Mouse (Mus musculus) heart, embryonic 13.5 days (tissue): ENCODE results near the gene Pnldc1. TPM values are rescaled to one million over a fixed set of nuclear protein-coding genes. Genes with fewer than 3 reads are reported as not detected.

ENCODE experiments used
- ATAC-seq: fragments of 200-750 bp; cut with Nextera tagmentation; 2 replicates; pipeline ENCODE4 v1.8.0; 2017; ENCODE audit warnings: moderate TSS enrichment; ENCODE audit not compliant: insufficient number of reproducible peaks, low FRiP score, low TSS enrichment; ENCODE audit errors: extremely low read depth
- H3K27ac ChIP-seq: fragments of 300-500 bp; sonication (generic); replicated peaks from 2 replicates; pipeline ENCODE4 v1.5.1; 2015; ENCODE audit warnings: moderate library complexity, mild to moderate bottlenecking, inconsistent platforms
- H3K27me3 ChIP-seq: fragments of 300-500 bp; sonication (generic); replicated peaks from 2 replicates; pipeline ENCODE4 v1.6.1; 2015; ENCODE audit warnings: mild to moderate bottlenecking, inconsistent platforms
- H3K36me3 ChIP-seq: fragments of 300-500 bp; sonication (generic); 2 replicates; pipeline ENCODE4 v1.6.1; 2015; ENCODE audit warnings: mild to moderate bottlenecking, inconsistent platforms
- H3K4me1 ChIP-seq: fragments of 300-500 bp; sonication (generic); 2 replicates; pipeline ENCODE4 v1.6.1; 2015; ENCODE audit warnings: inconsistent platforms
- H3K4me2 ChIP-seq: fragments of 300-500 bp; sonication (generic); 2 replicates; pipeline ENCODE4 v1.6.1; 2015; ENCODE audit warnings: inconsistent platforms, mild to moderate bottlenecking, moderate library complexity
- H3K4me3 ChIP-seq: fragments of 300-500 bp; sonication (generic); 2 replicates; pipeline ENCODE4 v1.5.1; 2015; ENCODE audit warnings: moderate library complexity, mild to moderate bottlenecking, inconsistent platforms
- H3K9ac ChIP-seq: fragments of 300-500 bp; sonication (generic); 2 replicates; pipeline ENCODE4 v1.6.1; 2015; ENCODE audit warnings: inconsistent platforms, mild to moderate bottlenecking, moderate library complexity
- H3K9me3 ChIP-seq: fragments of 300-500 bp; sonication (generic); 2 replicates; pipeline ENCODE4 v1.6.1; 2016; ENCODE audit warnings: inconsistent platforms
- WGBS: fragments of 180-500 bp; shearing (Covaris S2); methylation state at CpG from one replicate; pipeline ENCODE4 v1.1.7; 2015; ENCODE audit warnings: mixed read lengths; 5-methylcytosine and 5-hydroxymethylcytosine counted together
- polyA plus RNA-seq: library from polyadenylated mRNA; unstranded; fragments of >200 nt; fragmentation: Nextera tagmentation; extraction: Ambion mirVana; gene quantifications from 2 replicates; pipeline ENCODE4 v1.2.1, GENCODE M21; 2015

Pnldc1 gene
- polyA plus RNA-seq, 1 experiment from 2014 or later: 1.0 TPM

DNA sequence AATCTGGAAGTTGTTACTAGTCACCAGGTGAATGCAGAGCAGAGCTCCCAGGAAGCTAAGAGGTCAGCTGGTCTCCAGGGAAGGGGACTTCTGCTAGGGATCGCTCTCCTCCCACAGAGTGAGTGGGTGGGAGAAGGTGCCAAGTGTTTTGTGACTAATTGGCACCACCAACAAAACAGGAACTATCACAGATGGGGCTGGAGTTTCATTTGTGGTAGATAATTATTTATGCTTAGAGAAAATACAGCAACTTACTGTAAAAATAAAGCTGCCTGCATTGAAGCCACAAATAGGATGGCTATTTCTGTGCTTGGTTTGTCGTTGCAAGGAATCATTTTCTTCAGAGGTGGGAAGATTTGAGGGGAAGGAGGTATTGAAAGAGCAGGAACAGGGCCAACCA, 56.2 kb downstream of the Pnldc1 start:
- H3K9ac ChIP-seq: no peak overlapping the region
- no peaks in the 10 kb centered on the region; the same call in 1 of the 2 replicates for H3K9me3 ChIP-seq
- H3K4me3 ChIP-seq: no peak overlapping the region
- ATAC-seq: no peak
- 64% methylated on average over 2 of the region's 2 CpGs for WGBS
- no peaks in the 10 kb centered on the region for H3K36me3 ChIP-seq
- no peak overlapping the region for H3K4me2 ChIP-seq
- 0 out of 2 replicates have a peak, but pooled peaks cover 3% of the 10 kb centered on the region for H3K4me1 ChIP-seq
- H3K27ac ChIP-seq: no peak overlapping the region
- H3K27me3 ChIP-seq: 0 out of 2 replicates have a peak, but pooled peaks cover 3% of the 10 kb centered on the region

DNA sequence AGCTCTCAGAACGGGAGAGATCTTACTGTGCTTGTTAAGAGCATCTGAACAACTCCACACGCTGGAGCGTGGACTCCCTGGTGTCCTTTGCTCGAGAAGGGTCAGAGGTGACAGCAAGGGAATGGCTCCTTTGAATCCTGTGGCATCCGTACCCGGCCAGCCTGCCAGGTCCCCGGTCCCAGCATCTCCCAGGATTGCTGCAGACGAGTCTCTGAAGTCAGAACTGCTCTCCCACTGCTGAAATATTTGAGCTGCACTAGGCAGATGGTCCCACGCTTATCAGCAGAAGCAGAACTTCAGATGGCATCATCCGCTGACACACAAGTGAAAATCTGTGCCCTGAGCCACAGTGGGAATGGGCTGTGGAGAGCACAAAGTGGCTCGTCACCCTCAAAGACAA, 58.3 kb downstream of the Pnldc1 start:
- 67% methylated on average over 11 of the region's 11 CpGs for WGBS
- 0 out of 2 replicates have a peak, but pooled peaks cover 3% of the 10 kb centered on the region for H3K27me3 ChIP-seq
- no peaks in the 10 kb centered on the region; the same call in 1 of the 2 replicates for H3K9me3 ChIP-seq
- H3K4me1 ChIP-seq: 0 out of 2 replicates have a peak, but pooled peaks cover 3% of the 10 kb centered on the region
- no peak overlapping the region for H3K27ac ChIP-seq
- no peak overlapping the region for H3K9ac ChIP-seq
- no peak for ATAC-seq
- H3K4me2 ChIP-seq: no peak overlapping the region
- H3K4me3 ChIP-seq: no peak overlapping the region
- no peaks in the 10 kb centered on the region for H3K36me3 ChIP-seq

GRCm38 (mm10) chr17:12849778-12850382, 60.1 kb downstream of the Pnldc1 start:
- no peak for ATAC-seq
- Histone ChIP-seq H3K9ac (no peak overlapping the region), H3K9me3 (no peaks in the 10 kb centered on the region; the same call in 1 of the 2 replicates), H3K4me3 (no peak overlapping the region), H3K27me3 (0 out of 2 replicates have a peak, but pooled peaks cover 3% of the 10 kb centered on the region), H3K4me2 (no peak overlapping the region), H3K36me3 (no peaks in the 10 kb centered on the region), H3K27ac (no peak overlapping the region), H3K4me1 (0 out of 2 replicates have a peak, but pooled peaks cover 3% of the 10 kb centered on the region)
- 75% methylated on average over 8 of the region's 8 CpGs for WGBS

GRCm38 (mm10) chr17:12847736-12848135, 62.3 kb downstream of the Pnldc1 start:
- no peak overlapping the region for H3K4me3 ChIP-seq
- ATAC-seq: no peak
- 51% methylated on average over 4 of the region's 4 CpGs for WGBS
- no peak overlapping the region for H3K4me2 ChIP-seq
- no peaks in the 10 kb centered on the region for H3K9me3 ChIP-seq
- no peak overlapping the region for H3K9ac ChIP-seq
- H3K27ac ChIP-seq: no peak overlapping the region
- H3K27me3 ChIP-seq: 0 out of 2 replicates have a peak, but pooled peaks cover 1% of the 10 kb centered on the region
- no peaks in the 10 kb centered on the region for H3K36me3 ChIP-seq
- H3K4me1 ChIP-seq: 0 out of 2 replicates have a peak, but pooled peaks cover 6% of the 10 kb centered on the region

DNA sequence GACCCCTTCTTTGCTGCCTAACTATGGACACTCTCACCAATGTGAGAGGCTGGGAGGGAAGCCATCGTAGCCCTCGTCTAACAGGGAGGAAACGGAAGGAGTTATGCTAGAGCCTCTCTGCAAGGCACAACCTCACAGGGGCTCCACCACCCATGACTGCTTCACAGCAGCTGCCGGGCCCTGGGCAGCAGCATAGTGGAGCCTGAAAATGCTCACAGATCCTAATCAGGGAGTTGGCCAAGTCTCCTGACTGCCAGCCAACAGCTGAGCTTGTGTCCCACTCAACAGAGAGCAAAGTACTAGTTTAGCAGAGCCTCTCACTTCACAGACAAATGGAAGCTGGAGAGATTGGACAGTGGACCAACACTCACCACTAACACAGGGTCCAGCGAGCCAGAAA, 63.6 kb downstream of the Pnldc1 start:
- Histone ChIP-seq H3K4me2 (no peak overlapping the region), H3K27me3 (no peaks in the 10 kb centered on the region), H3K4me1 (0 out of 2 replicates have a peak, but pooled peaks cover 6% of the 10 kb centered on the region), H3K9me3 (no peaks in the 10 kb centered on the region), H3K4me3 (no peak overlapping the region), H3K27ac (no peak overlapping the region), H3K36me3 (no peaks in the 10 kb centered on the region), H3K9ac (no peak overlapping the region)
- ATAC-seq: no peak
- 67% methylated on average over 5 of the region's 5 CpGs for WGBS

DNA sequence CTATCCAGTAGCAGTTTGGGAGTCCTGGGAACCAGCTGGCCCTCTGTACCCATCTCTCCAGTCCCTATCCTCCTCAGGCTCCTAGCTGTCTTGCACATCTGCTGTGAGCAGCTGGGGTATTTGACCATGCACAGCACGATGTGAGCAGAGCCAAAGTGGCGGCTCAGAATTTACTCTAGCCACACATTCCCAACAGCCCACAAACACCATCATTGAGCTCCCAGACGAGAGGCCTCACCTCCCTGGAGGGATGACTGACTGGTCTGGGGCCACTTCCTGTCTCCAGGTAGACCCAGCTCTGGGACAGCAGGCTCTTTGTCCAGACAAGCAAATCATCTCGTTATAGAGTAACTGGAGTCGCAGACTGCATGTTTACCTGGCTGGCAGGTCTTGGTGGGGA, 64.2 kb downstream of the Pnldc1 start:
- H3K9ac ChIP-seq: no peak overlapping the region
- H3K36me3 ChIP-seq: no peaks in the 10 kb centered on the region
- no peak overlapping the region for H3K4me3 ChIP-seq
- no peaks in the 10 kb centered on the region for H3K27me3 ChIP-seq
- WGBS: 41% methylated on average over 5 of the region's 5 CpGs
- H3K4me1 ChIP-seq: 0 out of 2 replicates have a peak, but pooled peaks cover 3% of the 10 kb centered on the region
- ATAC-seq: no peak
- no peak overlapping the region for H3K4me2 ChIP-seq
- no peak overlapping the region for H3K27ac ChIP-seq
- H3K9me3 ChIP-seq: no peaks in the 10 kb centered on the region

GRCm38 (mm10) chr17:12844540-12844939, 65.5 kb downstream of the Pnldc1 start:
- no peaks in the 10 kb centered on the region for H3K9me3 ChIP-seq
- no peak overlapping the region for H3K4me3 ChIP-seq
- H3K27me3 ChIP-seq: no peaks in the 10 kb centered on the region
- no peaks in the 10 kb centered on the region for H3K36me3 ChIP-seq
- 0 out of 2 replicates have a peak, but pooled peaks cover 3% of the 10 kb centered on the region for H3K4me1 ChIP-seq
- no peak overlapping the region for H3K4me2 ChIP-seq
- no peak overlapping the region for H3K9ac ChIP-seq
- H3K27ac ChIP-seq: no peak overlapping the region
- 76% methylated on average over 4 of the region's 4 CpGs for WGBS
- ATAC-seq: no peak

- WGBS: 77% methylated on average over 6 of the region's 6 CpGs
- Histone ChIP-seq H3K4me3 (no peak overlapping the region), H3K9me3 (no peaks in the 10 kb centered on the region), H3K27ac (no peak overlapping the region), H3K27me3 (no peaks in the 10 kb centered on the region; the same call in 1 of the 2 replicates), H3K4me2 (no peak overlapping the region), H3K9ac (no peak overlapping the region), H3K36me3 (no peaks in the 10 kb centered on the region), H3K4me1 (0 out of 2 replicates have a peak, but pooled peaks cover 3% of the 10 kb centered on the region)
- ATAC-seq: no peak
Observed at GRCm38 (mm10) chr17:12843826-12844225, 66.2 kb downstream of the Pnldc1 start.

DNA sequence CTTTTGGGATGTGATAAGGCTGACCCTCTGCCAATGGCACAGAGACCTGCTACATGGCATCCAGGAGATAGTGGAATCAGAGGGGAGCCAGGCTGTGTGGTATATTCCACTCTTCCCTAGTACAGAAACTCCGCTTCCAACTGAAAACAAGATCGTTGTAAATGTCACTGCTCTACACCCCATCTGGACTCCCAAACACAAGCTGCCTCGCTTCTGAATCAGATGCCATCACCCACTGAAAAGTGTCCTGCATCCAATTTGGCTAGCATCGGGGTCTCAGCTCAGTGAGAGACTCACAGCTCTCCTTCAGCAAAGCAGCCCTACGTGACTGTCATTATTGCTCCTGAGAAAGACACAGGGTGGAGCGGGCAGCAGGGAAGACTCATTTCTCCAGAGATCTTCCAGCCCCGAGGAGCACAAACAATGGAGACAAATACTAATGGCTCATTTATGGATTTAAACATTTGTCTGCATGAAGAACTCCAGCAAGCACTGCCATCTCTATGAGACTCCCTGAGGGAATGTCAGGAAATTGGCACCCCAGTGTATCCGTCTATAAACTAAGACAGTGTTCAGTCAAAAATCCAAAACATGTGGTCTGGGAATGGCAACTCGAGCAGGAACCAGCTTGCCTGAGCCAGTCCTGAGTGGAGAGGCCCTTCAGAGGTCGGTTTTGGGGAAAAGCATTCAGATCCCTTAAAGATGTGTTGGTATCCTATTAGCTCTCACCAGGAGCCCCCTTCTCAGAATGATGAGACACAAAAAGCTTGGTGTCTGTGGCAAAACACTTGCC, 70.4 kb downstream of the Pnldc1 start:
- Histone ChIP-seq H3K4me1 (0 out of 2 replicates have a peak, but pooled peaks cover 3% of the 10 kb centered on the region), H3K27ac (no peak overlapping the region), H3K4me2 (no peak overlapping the region), H3K27me3 (no peaks in the 10 kb centered on the region; the same call in 1 of the 2 replicates), H3K36me3 (no peaks in the 10 kb centered on the region), H3K9me3 (no peaks in the 10 kb centered on the region), H3K9ac (no peak overlapping the region), H3K4me3 (no peak overlapping the region)
- WGBS: 66% methylated on average over 10 of the region's 10 CpGs
- no peak for ATAC-seq
